Mouse (Mus musculus) stomach, postnatal 0 days (tissue): ENCODE measurements around the gene Plekhh2.

Source experiments
- CTCF ChIP-seq: IDR thresholded peaks from 2 replicates; pipeline ENCODE4 v1.5.1; 2016; ENCODE audit warnings: antibody characterized with exemption, low read depth, mild to moderate bottlenecking, moderate library complexity
- EP300 ChIP-seq: optimal IDR thresholded peaks from 2 replicates; pipeline ENCODE3; 2016; ENCODE audit warnings: antibody characterized with exemption

DNA sequence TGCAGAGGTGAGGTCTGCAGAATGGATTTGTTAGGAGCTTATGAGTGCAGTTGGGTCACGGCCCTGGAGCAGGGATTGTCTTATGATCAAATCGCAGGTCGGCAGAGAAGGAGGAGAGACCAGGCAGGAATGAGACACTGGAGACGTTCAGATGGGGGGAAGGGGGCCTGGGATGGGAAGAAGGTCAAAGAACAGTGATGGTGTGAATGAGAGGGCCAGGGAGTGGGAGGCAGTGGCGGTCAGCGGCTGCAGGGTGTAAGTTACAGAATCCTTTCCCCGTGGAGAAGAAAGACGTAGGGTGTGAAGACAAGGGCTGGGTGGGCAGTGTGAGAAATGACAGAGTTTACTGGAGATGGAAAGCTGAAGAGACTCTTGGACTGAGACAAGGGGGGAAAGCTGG, 69.1 kb downstream of the Plekhh2 start:
- no peak for TF ChIP-seq EP300
- no peak for TF ChIP-seq CTCF
